10 mouse cellular contexts compared by ENCODE assay signal in genomic region chr19:57181317-57181716, GRCm38 (mm10).
DNase-seq lines count a peak whose midpoint lies in the region; ATAC-seq lines count a peak whose summit lies in the region.
"Had no signal": no experiment of that assay in that cellular context is flagged by ENCODE, and none has a peak within 500 bp of the region (broad histone marks: within the 10 kb centered on the region; RNA-seq: fewer than 3 reads in every experiment).

No protein-coding gene starts in this region.

- no peaks in the 10 kb centered on the region for H3K27me3 ChIP-seq in liver, embryonic 15.5 days
- H3K27me3 ChIP-seq: midbrain, embryonic 12.5 days had no signal

- 71% methylated on average over 6 of the region's 6 CpGs for WGBS in liver, embryonic 15.5 days (ENCODE audit: insufficient replicate concordance)

- DNase-seq in kidney, adult 11 months = peak; percentile 46
- no peak for DNase-seq in kidney, adult 9 months
- peak; percentile 53 to 56 for DNase-seq in cerebellum, postnatal 14 days
- DNase-seq in heart, postnatal 4 days = peak; percentile 49
- no peak for DNase-seq in left cerebral cortex, postnatal 4 days
- DNase-seq in frontal cortex, postnatal 10 days (ENCODE audit: low spot score in 2 of 2) = no peak
- DNase-seq in adrenal gland, postnatal 25 days = no peak
- DNase-seq: lung, postnatal 14 days had no signal

- peak overlapping the region; percentile 74 for H3K27ac ChIP-seq in liver, embryonic 15.5 days (replicated peaks)
- H3K27ac ChIP-seq: midbrain, embryonic 12.5 days had no signal

- no peaks in the 10 kb centered on the region for H3K9me3 ChIP-seq in liver, embryonic 15.5 days (replicated peaks)
- H3K9me3 ChIP-seq: midbrain, embryonic 12.5 days had no signal

- peaks cover 26% of the 10 kb centered on the region for H3K4me1 ChIP-seq in liver, embryonic 15.5 days (replicated peaks)
- H3K4me1 ChIP-seq: midbrain, embryonic 12.5 days had no signal

- H3K9ac ChIP-seq in liver, embryonic 15.5 days = no peak overlapping the region
- H3K9ac ChIP-seq: midbrain, embryonic 12.5 days had no signal

- H3K4me3 ChIP-seq in liver, embryonic 15.5 days (replicated peaks) = no peak overlapping the region
- H3K4me3 ChIP-seq: midbrain, embryonic 12.5 days had no signal

- intact Hi-C loops in left cerebral cortex, postnatal 4 days (cut with DNase I) = no loop called here

- H3K36me3 ChIP-seq in liver, embryonic 15.5 days (replicated peaks) = no peaks in the 10 kb centered on the region
- H3K36me3 ChIP-seq: midbrain, embryonic 12.5 days had no signal

- no peak for ATAC-seq in liver, embryonic 15.5 days (ENCODE audit: insufficient read depth)

- H3K4me2 ChIP-seq in liver, embryonic 15.5 days = peak overlapping the region; percentile 25; the same call in 1 of the 2 replicates
- H3K4me2 ChIP-seq: midbrain, embryonic 12.5 days had no signal

Comparison
In these comparisons a context has a peak if more than half of its experiments do, and no peak if none do; other contexts are left out.
1. DNase-seq: peak in kidney, adult 11 months (single experiment), cerebellum, postnatal 14 days (2 of 2) and heart, postnatal 4 days (single experiment); none in kidney, adult 9 months (single experiment), left cerebral cortex, postnatal 4 days (single experiment), frontal cortex, postnatal 10 days (0 of 2) and adrenal gland, postnatal 25 days (single experiment).